Mouse (Mus musculus) right cerebral cortex, postnatal 36 days (tissue): ENCODE data around the gene Mfsd11.
"Not testable (repeated sequence)": the region's sequence is repeated elsewhere in the genome, so short reads cannot be mapped to it uniquely, and the experiment has no call there.

Source experiments
- DNase-seq, 2 experiments: peaks; one replicate each; pipeline ENCODE4 v3.0.0; 2022; ENCODE audit warnings: low spot score in 2 of 2, mixed read lengths in 1 of 2

The Mfsd11 gene

GRCm38 (mm10) chr11:116881440-116881839 is 29.2 kb downstream of the Mfsd11 start:
- peak in 1 of 2 experiments; percentile 32 for DNase-seq

DNA sequence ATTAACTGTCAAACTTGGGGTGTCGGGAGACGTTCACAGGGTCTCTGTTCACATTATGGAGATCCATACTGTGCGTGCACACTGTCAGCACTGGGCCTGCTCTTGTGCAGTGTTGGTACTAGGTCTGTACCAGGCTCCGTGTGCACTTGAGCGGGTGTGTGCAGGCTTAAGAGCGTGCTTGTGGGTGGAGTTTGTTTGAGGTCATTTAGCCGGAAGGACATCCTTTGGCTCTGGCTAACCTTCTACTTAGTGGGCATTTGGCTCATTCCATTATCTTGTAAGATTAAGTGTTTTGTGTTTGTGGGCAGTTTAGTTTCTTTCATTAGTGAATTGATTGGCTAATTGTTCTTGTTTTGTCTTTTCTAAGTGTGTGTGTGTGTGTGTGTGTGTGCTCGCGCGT is 30.2 kb downstream of the Mfsd11 start:
- DNase-seq, result no peak

GRCm38 (mm10) chr11:116884061-116884460 is 31.8 kb downstream of the Mfsd11 start:
- DNase-seq, result no peak

DNA sequence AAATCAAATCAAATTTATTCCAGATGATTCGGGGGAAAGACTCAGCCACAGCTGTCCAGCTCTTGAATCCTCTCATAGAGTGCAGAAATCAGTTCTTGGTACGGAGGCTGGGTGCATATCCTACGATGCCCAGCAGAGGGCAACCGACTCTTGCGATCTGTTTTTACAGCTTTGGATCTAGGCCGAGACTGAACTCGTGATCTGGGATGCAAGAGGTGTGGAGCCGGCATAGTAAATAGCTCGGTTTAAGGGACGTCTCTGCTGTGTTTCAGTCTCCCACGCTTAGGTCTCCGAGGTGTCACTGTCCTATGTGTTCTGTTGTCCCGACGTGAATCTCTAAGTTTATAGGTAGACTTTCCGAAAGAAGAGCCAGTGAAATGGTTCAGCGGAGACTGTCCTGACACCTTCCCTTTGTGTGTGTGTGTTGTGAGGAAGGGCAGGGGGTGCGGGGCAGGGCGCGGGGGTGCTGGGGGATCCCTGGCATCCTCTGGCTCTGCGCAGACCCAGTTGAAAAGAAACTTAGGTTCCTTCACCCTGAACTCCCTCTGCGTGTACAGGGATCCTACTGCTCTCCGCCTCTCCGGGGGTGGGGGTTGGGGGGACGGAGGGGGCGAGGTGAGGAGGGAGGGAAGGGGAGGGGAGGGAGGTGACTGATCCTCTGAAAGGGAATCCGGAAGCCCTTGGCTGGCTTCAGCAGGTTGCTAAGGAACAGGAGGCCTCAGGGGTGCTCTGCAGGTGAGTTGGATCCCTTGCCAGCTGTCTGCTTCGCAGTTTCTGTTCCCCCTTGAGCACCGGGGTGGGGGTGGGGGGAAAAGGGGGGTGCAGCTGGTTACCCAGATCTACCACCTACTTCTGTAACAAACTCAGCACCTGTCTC is 33.3 kb downstream of the Mfsd11 start:
- DNase-seq, result peak; percentile 63 to 74

DNA sequence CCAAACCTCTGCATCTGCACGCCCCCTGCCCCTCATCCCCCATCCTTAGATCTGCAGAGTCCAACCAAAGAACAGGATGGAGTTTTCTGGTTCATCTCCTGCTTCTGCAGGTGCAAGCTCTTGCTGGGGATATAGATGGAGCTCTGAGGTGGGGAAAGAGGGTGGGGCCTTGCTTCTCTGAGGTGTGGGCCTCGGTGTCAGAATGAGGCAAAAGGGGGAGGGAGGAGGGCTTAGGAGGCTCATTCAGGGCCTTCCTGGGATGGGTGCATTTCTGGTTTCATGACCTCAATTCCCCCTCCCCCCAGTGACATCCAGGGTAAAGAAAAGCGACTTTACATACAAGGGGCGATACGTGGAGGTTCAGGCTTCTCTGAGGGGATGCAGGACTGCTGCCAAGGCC is 34.9 kb downstream of the Mfsd11 start:
- no peak for DNase-seq

GRCm38 (mm10) chr11:116893532-116894442 is 41.5 kb downstream of the Mfsd11 start:
- no peak for DNase-seq

DNA sequence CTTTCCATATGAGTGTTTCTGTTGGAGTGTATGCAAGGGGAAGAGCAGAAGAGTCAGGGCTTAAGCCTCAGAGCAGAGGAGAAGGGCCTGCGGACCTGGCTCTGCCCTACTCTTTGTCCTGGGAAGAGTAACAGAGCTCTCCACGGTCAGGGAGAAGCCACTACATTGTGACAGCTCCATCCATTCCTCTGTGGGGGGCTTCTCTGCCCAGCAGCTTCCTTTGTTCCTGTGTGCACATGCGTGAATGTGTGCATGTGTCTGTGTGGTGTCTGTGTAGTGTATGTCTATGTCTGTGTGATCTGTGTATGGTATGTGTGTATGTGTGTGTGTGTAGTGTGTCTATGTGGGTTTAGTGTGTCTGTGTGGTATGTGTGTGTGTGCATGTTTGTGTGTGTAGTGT is 43.2 kb downstream of the Mfsd11 start:
- DNase-seq, result no peak

DNA sequence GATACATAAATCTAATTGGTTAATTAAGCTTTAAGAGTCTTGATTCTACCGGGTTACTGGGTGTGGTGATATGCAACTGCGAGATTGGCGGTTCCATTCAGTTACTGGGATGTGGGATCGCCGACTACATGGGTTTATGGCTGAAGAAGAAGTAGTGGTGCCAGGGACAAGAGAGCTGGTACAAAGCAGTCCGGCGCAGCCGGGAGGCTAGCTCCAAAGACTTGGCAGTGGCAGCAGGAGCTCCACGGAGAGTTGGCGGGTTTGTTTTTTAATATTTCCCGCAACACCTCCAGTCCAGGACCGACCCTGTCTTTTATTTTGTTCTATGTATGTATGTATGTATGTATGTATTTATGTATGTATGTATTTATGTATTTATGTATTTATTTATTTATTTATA is 47.0 kb downstream of the Mfsd11 start:
- DNase-seq, result no peak

DNA sequence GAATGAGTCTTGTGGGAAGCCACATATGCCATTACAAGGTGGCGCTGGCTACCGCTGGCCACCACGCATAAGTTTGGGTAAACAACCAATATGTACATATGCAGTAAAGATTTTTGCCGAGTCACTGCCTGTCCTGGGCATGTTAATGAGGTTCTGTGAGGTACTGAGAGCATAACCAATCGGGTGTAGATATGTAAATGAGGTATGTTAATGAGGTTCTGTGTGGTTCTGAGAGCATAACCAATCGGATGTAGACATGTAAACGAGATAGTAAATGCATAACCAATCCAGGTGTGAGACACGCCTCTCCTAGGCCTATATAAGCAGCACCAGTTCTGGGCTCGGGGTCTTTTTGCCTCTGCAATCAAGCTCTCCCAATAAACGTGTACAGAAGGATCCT is 50.3 kb downstream of the Mfsd11 start:
- DNase-seq, result not testable (repeated sequence)

GRCm38 (mm10) chr11:116905741-116906456 is 53.7 kb downstream of the Mfsd11 start:
- no peak for DNase-seq

- DNase-seq, result no peak
Observed at GRCm38 (mm10) chr11:116913573-116913972, 61.3 kb downstream of the Mfsd11 start.

- no peak for DNase-seq
Observed at GRCm38 (mm10) chr11:116914267-116914885, 62.1 kb downstream of the Mfsd11 start.

- DNase-seq, result no peak
Observed at GRCm38 (mm10) chr11:116915241-116915640, 63.0 kb downstream of the Mfsd11 start.

DNA sequence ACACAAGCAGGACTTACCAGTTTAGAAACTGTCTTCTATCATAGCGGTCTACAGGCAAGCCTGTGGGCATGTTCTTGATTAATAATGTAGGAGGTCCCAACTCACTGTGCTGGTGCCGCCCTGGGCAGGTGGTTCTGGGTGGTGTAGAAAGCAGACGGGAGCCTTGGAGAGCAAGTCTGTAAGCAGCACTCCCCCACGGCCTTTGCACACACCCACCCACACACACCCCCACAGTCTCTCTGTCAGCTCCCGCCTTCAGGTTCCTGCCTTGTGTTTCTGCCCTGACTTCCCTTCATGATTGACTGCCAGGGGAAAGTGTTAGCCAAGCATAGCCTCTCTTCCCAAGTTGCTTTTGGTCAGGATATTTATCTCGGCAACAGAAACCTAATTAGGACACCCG is 65.1 kb downstream of the Mfsd11 start:
- DNase-seq, result no peak

DNA sequence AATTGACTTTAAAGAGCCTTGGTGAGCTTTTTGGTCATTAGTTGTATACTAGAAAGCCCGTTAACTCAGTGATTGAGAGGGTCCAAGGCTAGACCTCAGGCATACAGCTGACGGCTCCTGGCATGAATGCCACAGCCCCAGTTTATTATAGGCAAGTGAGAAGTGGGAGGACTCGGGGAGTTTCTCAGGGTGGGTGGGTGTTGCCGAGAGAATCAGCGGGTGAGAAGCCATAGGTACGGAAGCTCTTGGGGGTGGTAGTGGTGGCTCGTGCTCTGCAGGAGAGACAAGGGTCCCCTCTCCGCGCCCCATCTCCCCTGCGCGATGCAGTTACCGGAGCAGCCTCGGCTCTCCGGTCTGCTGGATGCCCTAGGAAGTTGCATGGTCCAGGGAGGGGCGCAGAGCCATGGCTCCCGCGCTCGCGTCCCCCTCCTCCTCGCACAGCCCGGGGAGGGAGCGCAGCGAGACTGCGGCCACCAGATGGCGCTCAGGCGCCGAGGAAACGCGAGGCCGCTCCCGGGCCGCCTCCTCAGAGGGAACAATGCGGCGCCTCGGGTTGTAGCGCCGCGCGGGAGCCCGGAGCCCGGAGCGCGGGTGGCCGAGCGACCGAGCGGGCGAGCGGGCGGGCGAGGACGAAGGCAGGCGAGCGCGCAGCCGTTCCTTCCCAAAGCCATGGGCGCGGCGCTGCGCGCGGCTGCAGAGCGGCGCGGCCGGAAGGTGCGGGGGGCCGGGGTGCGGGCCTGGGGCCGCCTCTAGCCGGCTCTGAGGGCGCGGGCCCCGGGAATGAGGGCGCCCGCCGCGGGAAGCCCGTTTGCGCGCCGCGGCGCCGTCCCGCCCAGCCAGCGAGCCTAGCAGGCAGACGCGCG is 66.3 kb downstream of the Mfsd11 start, which contains the start of gene Mgat5b:
Gene Mgat5b (plus strand): TSS at position 541 of the 863 bp plus-strand sequence.
- peak; percentile 77 to 78 for DNase-seq

DNA sequence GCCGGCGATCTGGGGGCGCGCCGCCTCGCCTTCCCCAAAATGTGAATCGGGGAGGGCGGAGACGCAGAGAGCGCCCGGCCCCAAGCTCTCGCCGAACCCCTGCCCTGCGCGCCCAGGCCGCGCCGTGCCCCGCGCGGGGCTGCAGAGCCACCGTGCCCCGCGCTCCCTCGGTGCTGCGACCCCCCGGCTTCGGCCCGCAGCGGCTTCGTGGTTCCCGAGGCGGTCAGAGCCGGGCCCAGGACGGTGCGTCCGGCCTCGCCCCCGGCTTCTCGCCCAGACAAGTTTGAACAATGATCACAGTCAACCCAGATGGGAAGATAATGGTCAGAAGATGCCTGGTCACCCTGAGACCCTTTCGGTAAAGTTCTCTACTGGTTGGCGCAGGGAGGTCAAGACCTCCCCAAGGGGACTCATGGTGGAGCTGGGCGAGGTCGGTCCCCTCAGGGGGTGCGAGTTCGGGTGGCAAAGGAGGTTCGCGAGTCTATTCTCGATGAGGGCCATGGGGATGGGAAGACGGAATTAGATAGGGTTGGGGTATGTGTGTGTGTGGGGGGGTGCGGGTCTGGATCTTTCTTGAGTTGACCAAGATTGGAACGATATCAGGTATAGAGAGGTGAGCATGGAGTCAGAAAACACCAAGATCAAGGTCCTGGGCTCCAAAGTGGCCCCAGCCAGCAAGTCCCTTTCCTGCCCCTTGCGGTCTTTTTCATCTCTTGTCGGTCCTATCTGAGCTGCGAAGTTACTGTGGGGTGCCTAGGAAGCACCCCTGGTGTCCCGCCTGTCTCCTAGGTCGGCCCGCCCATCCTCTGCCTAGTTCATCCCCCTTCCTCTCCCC is 67.2 kb downstream of the Mfsd11 start:
- no peak for DNase-seq

DNA sequence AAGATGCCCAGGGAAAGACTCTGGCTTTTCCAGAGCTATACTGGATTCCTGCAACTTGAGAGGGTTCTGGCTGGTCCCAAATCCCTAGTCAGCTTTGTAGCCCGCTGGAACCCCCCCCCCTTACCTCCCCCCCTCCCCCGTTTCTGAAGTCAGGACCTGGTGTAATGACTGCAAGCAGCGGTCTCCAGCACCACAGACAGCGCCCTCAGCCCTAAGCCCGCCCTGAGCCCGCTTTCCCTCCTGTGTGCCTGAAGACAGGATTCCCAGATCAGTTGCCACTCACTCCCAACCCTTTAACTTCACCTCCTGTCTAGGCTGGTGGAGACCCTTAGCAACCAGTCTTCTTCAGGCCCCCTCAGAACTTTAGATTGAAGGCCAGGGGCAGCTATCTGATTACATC is 68.5 kb downstream of the Mfsd11 start:
- DNase-seq, result no peak

- no peak for DNase-seq
Observed at GRCm38 (mm10) chr11:116922058-116922457, 69.8 kb downstream of the Mfsd11 start.
